Mouse (Mus musculus) hindbrain, embryonic 13.5 days (tissue): Measurements from ENCODE around the gene Olfr1402. TPM values are rescaled to one million over a fixed set of nuclear protein-coding genes. Genes with fewer than 3 reads are reported as not detected.

Source experiments
- ATAC-seq: fragments of 200-750 bp; cut with Nextera tagmentation; 2 replicates; pipeline ENCODE4 v1.8.0; 2017; ENCODE audit warnings: moderate TSS enrichment; ENCODE audit not compliant: low FRiP score
- H3K27ac ChIP-seq: fragments of 300-500 bp; sonication (generic); 2 replicates; pipeline ENCODE4 v1.5.1; 2015; ENCODE audit warnings: inconsistent platforms, mild to moderate bottlenecking, moderate library complexity
- H3K27me3 ChIP-seq: fragments of 300-500 bp; sonication (generic); 2 replicates; pipeline ENCODE4 v1.6.1; 2015; ENCODE audit warnings: mild to moderate bottlenecking, inconsistent platforms
- H3K36me3 ChIP-seq: fragments of 300-500 bp; sonication (generic); 2 replicates; pipeline ENCODE4 v1.6.1; 2015; ENCODE audit warnings: mild to moderate bottlenecking, inconsistent platforms
- H3K4me1 ChIP-seq: fragments of 300-500 bp; sonication (generic); replicated peaks from 2 replicates; pipeline ENCODE4 v1.6.1; 2015; ENCODE audit warnings: inconsistent platforms
- H3K4me2 ChIP-seq: fragments of 300-500 bp; sonication (generic); 2 replicates; pipeline ENCODE4 v1.6.1; 2015; ENCODE audit warnings: inconsistent platforms, mild to moderate bottlenecking, moderate library complexity
- H3K4me3 ChIP-seq: fragments of 300-500 bp; sonication (generic); 2 replicates; pipeline ENCODE4 v1.5.1; 2015; ENCODE audit warnings: mild to moderate bottlenecking, inconsistent platforms
- H3K9ac ChIP-seq: fragments of 300-500 bp; sonication (generic); 2 replicates; pipeline ENCODE4 v1.6.1; 2015; ENCODE audit warnings: mild to moderate bottlenecking, inconsistent platforms
- H3K9me3 ChIP-seq: fragments of 300-500 bp; sonication (generic); 2 replicates; pipeline ENCODE4 v1.6.1; 2016; ENCODE audit warnings: inconsistent platforms
- WGBS: fragments of 180-500 bp; shearing (Covaris S2); methylation state at CpG from one replicate; pipeline ENCODE4 v1.1.7; 2015; 5-methylcytosine and 5-hydroxymethylcytosine counted together
- polyA plus RNA-seq: library from polyadenylated mRNA; unstranded; fragments of >200 nt; fragmentation: Nextera tagmentation; extraction: Ambion mirVana; gene quantifications from 2 replicates; pipeline ENCODE4 v1.2.1, GENCODE M21; 2015

Olfr1402 gene
- polyA plus RNA-seq: not detected in 2 replicates

DNA sequence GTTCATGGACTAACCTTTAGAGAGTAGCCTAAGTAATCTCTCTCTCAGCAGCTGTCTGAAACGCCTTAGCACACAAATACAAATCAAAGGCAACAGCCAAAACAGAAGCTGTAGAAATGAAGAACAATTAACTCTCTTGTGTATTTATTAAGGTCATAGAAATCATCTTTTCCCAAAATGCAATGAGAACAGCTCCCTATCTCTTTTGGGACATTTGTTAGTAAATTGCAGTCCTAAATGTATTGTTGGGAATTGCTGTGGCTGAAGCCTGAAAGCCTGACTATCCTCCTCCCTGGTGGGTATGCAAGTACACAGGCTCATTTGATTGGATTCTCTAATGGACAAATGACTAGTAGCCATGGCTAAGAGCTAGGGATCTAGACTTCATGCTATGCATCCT is at the start of gene Olfr1402:
Gene Olfr1402 (minus strand): TSS at position 101 of the 400 bp plus-strand sequence.
- no peak within 1 kb of the TSS for H3K4me3 ChIP-seq
- no peaks in the 10 kb centered on the region for H3K9me3 ChIP-seq
- no peak within 1 kb of the TSS for H3K4me2 ChIP-seq
- no peak within 1 kb of the TSS for H3K9ac ChIP-seq
- no peak for ATAC-seq
- H3K36me3 ChIP-seq: no peaks in the 10 kb centered on the region
- no peaks in the 10 kb centered on the region for H3K4me1 ChIP-seq
- H3K27ac ChIP-seq: no peak within 1 kb of the TSS
- 83% methylated on average over 1 of the region's 1 CpGs for WGBS
- no peaks in the 10 kb centered on the region for H3K27me3 ChIP-seq

- ATAC-seq: no peak
- 88% methylated on average over 4 of the region's 4 CpGs for WGBS
- Histone ChIP-seq H3K9me3 (no peaks in the 10 kb centered on the region), H3K36me3 (no peaks in the 10 kb centered on the region), H3K4me2 (no peak overlapping the region), H3K27me3 (no peaks in the 10 kb centered on the region), H3K4me1 (no peaks in the 10 kb centered on the region), H3K27ac (no peak overlapping the region), H3K4me3 (no peak overlapping the region), H3K9ac (no peak overlapping the region)
Measured at GRCm38 (mm10) chr3:97455286-97455685, 33.5 kb upstream of the Olfr1402 start.

DNA sequence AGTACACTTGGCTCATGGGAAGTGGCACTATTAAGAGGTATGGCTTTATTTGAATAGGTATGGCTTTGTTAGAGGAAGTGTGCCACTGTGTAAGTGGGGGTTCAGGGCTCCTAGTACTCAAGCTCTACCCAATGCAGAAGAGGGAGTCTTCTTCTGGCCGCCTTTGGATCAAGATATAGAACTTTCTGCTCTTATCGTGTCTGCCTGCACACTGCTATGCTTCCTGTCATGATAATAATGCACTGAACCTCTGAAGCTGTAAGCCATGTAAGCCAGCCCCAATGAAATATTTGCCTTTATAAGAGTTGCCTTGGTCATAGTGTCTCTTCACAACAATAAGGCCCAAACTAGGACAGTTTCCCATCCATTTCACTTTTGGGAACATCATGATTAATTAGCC is 16.8 kb upstream of the Olfr1402 start:
- WGBS: 96% methylated on average over 2 of the region's 2 CpGs
- no peak for ATAC-seq
- Histone ChIP-seq H3K4me1 (no peaks in the 10 kb centered on the region), H3K4me2 (no peak overlapping the region), H3K9ac (no peak overlapping the region), H3K27me3 (no peaks in the 10 kb centered on the region), H3K27ac (no peak overlapping the region), H3K36me3 (no peaks in the 10 kb centered on the region), H3K9me3 (no peaks in the 10 kb centered on the region), H3K4me3 (no peak overlapping the region)

- H3K9me3 ChIP-seq: 0 out of 2 replicates have a peak, but pooled peaks cover 3% of the 10 kb centered on the region
- no peak overlapping the region for H3K27ac ChIP-seq
- WGBS: 59% methylated on average over 1 of the region's 1 CpGs
- ATAC-seq: no peak
- H3K9ac ChIP-seq: no peak overlapping the region
- no peaks in the 10 kb centered on the region for H3K27me3 ChIP-seq
- H3K4me2 ChIP-seq: no peak overlapping the region
- H3K36me3 ChIP-seq: no peaks in the 10 kb centered on the region
- no peaks in the 10 kb centered on the region for H3K4me1 ChIP-seq
- no peak overlapping the region for H3K4me3 ChIP-seq
Measured at GRCm38 (mm10) chr3:97394289-97394688, 27.5 kb downstream of the Olfr1402 start.

DNA sequence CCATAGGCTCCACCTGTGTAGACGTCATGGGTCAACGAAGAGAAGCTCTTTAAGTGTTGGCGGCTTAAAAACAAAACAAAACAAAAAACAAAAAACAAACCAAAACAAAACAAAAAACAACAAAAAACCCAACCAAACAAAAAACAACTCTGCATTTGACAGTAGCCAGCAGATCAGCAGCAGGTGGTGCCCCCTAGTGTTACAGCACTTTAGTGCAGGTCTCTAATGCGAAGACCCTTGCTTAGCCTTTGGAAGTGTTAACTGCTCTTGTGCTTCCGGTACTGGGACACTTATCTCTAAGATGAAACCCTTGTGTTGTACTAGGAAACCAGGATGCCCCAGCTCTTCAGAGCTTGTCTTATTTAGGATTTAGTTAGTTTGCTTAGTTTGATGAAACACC is 28.7 kb downstream of the Olfr1402 start:
- Histone ChIP-seq H3K4me3 (no peak overlapping the region), H3K9ac (no peak overlapping the region), H3K4me1 (no peaks in the 10 kb centered on the region), H3K27ac (no peak overlapping the region), H3K27me3 (no peaks in the 10 kb centered on the region), H3K36me3 (no peaks in the 10 kb centered on the region), H3K9me3 (0 out of 2 replicates have a peak, but pooled peaks cover 3% of the 10 kb centered on the region), H3K4me2 (no peak overlapping the region)
- 77% methylated on average over 5 of the region's 5 CpGs for WGBS
- no peak for ATAC-seq

DNA sequence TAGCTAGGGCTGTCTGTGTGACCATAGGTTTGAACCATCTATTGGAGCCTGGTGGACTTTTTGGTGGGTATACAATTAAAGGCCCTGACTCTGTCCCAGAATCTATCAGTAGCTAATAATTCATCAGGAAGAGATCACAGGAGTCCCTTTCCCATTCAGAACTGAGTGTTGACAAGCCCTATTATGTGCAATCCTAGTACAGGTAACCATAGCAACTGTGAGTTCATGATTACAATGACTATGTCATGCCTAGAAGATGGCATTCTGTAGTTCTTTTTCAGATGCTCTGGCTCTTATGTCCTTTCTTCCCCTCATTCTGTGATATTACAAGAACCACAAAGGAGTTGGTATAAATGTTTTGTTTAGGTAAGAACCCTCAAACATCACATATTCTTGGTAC is 51.4 kb downstream of the Olfr1402 start:
- Histone ChIP-seq H3K27ac (no peak overlapping the region), H3K4me1 (no peaks in the 10 kb centered on the region), H3K9me3 (no peaks in the 10 kb centered on the region), H3K27me3 (no peaks in the 10 kb centered on the region), H3K36me3 (no peaks in the 10 kb centered on the region), H3K4me3 (no peak overlapping the region), H3K9ac (no peak overlapping the region), H3K4me2 (no peak overlapping the region)
- ATAC-seq: no peak

GRCm38 (mm10) chr3:97363418-97364098 is 58.3 kb downstream of the Olfr1402 start:
- Histone ChIP-seq H3K27me3 (no peaks in the 10 kb centered on the region), H3K36me3 (no peaks in the 10 kb centered on the region), H3K9ac (no peak overlapping the region), H3K4me3 (no peak overlapping the region), H3K4me2 (no peak overlapping the region), H3K9me3 (no peaks in the 10 kb centered on the region), H3K4me1 (no peaks in the 10 kb centered on the region), H3K27ac (no peak overlapping the region)
- 73% methylated on average over 3 of the region's 3 CpGs for WGBS
- ATAC-seq: no peak

GRCm38 (mm10) chr3:97358448-97358847 is 63.4 kb downstream of the Olfr1402 start:
- no peak for ATAC-seq

More at GRCm38 (mm10) chr3:97358448-97358847, 63.4 kb downstream of the Olfr1402 start:
- no peak overlapping the region for H3K4me3 ChIP-seq
- H3K4me1 ChIP-seq: no peaks in the 10 kb centered on the region
- no peak overlapping the region for H3K27ac ChIP-seq
- 29% methylated on average over 1 of the region's 1 CpGs for WGBS
- H3K27me3 ChIP-seq: no peaks in the 10 kb centered on the region
- H3K9me3 ChIP-seq: no peaks in the 10 kb centered on the region
- no peak overlapping the region for H3K4me2 ChIP-seq
- H3K9ac ChIP-seq: no peak overlapping the region
- H3K36me3 ChIP-seq: no peaks in the 10 kb centered on the region

Other genes starting within 250 kb of the Olfr1402 start
- 86.4 and 89.0 TPM in 2 replicates for gene Bcl9, start 124.1 kb downstream of the Olfr1402 start, polyA plus RNA-seq
- 6.8 and 7.2 TPM in 2 replicates for gene Chd1l, start 188.2 kb upstream of the Olfr1402 start, polyA plus RNA-seq
- gene Fmo5, start 206.8 kb upstream of the Olfr1402 start, polyA plus RNA-seq: 0.57 and 0.69 TPM in 2 replicates
- gene Prkab2, start 236.2 kb upstream of the Olfr1402 start, polyA plus RNA-seq: 9.2 and 9.7 TPM in 2 replicates